Mouse (Mus musculus): ENCODE measurements at regions not wholly inside any gene's neighbourhood (a gene's known extent, or its start where the extent isn't known, plus 50 kb on each side); places are given as distances from the start of the nearest gene placed in this dataset.

- TF ChIP-seq CHD1 (IDR thresholded peaks at IDR 0.05; ENCODE audit: low read depth, low read length), result no peak
These were observed 57.7 kb upstream of the Rgma start (continued) for GRCm38 (mm10) chr7:73317574-73317973.

- H3K9me3 ChIP-seq (replicated peaks; ENCODE audit: insufficient read depth, low read length), result no peaks in the 10 kb centered on the region
- no peaks in the 10 kb centered on the region for H3K27me3 ChIP-seq (ENCODE audit: control insufficient read depth in 1 of 2, insufficient read depth in 2 of 2, low read length in 2 of 2)
- H3K4me1 ChIP-seq (ENCODE audit: control insufficient read depth in 1 of 2, insufficient read depth in 2 of 2, low read length in 2 of 2), result no peaks in the 10 kb centered on the region
- no peak for DNase-seq (ENCODE audit: low read depth, low spot score)
- TF ChIP-seq ETS1 (IDR thresholded peaks at IDR 0.05; ENCODE audit: low read depth, low read length) (no peak), GABPA (IDR thresholded peaks at IDR 0.05; ENCODE audit: low read depth, low read length) (no peak), NELFE (IDR thresholded peaks at IDR 0.05; ENCODE audit: low read depth, low read length) (no peak), HCFC1 (IDR thresholded peaks at IDR 0.05; ENCODE audit: low read depth, low read length) (no peak), ZKSCAN1 (IDR thresholded peaks at IDR 0.05; ENCODE audit: low read depth, low read length) (no peak), ZC3H11A (IDR thresholded peaks at IDR 0.05; ENCODE audit: low read depth, low read length) (no peak), MYC (IDR thresholded peaks at IDR 0.05; ENCODE audit: low read depth, low read length) (no peak), GATA1 (IDR thresholded peaks at IDR 0.05; ENCODE audit: low read depth, low read length) (no peak), ELF1 (IDR thresholded peaks at IDR 0.05; ENCODE audit: low read depth, low read length) (no peak), KAT2A (conservative IDR thresholded peaks at IDR 0.05; ENCODE audit: low read depth, low read length) (no peak), BHLHE40 (IDR thresholded peaks at IDR 0.05; ENCODE audit: borderline replicate concordance, low read depth, low read length) (no peak), USF1 (IDR thresholded peaks at IDR 0.05; ENCODE audit: low read depth, low read length) (no peak), TAL1 (IDR thresholded peaks at IDR 0.05; ENCODE audit: low read length) (no peak), ZNF384 (IDR thresholded peaks at IDR 0.05; ENCODE audit: low read depth, low read length) (no peak), USF2 (IDR thresholded peaks at IDR 0.05; ENCODE audit: borderline replicate concordance in 1 of 2, insufficient read depth in 1 of 2, low read depth in 1 of 2, low read length in 2 of 2) (no peak)
- no peak overlapping the region for H3K9ac ChIP-seq (ENCODE audit: control insufficient read depth, low read depth, low read length, poor library complexity, severe bottlenecking)
- H3K4me3 ChIP-seq (ENCODE audit: control insufficient read depth in 1 of 2, insufficient read depth in 1 of 2, low read depth in 2 of 2, low read length in 2 of 2), result no peak overlapping the region
- H3K36me3 ChIP-seq (ENCODE audit: control insufficient read depth in 1 of 2, insufficient read depth in 2 of 2, low read length in 2 of 2), result no peaks in the 10 kb centered on the region
- H3K27ac ChIP-seq (ENCODE audit: control insufficient read depth, low read depth, low read length), result no peak overlapping the region
- H3K79me2 ChIP-seq (ENCODE audit: control insufficient read depth, insufficient read depth, low read length, poor library complexity), result no peaks in the 10 kb centered on the region
These were observed 56.3 kb upstream of the Rgma start for GRCm38 (mm10) chr7:73319004-73319403.

GRCm38 (mm10) chr7:73319994-73320393 is 55.3 kb upstream of the Rgma start:
- Histone ChIP-seq H3K9me3 (replicated peaks; ENCODE audit: insufficient read depth, low read length) (no peaks in the 10 kb centered on the region), H3K4me3 (ENCODE audit: control insufficient read depth in 1 of 2, insufficient read depth in 1 of 2, low read depth in 2 of 2, low read length in 2 of 2) (no peak overlapping the region)
- TF ChIP-seq RAD21 (IDR thresholded peaks at IDR 0.05; ENCODE audit: low read depth, low read length) (no peak), NRF1 (IDR thresholded peaks at IDR 0.05; ENCODE audit: insufficient read depth, low read depth, low read length, poor library complexity, severe bottlenecking) (no peak), EP300 (IDR thresholded peaks at IDR 0.05; ENCODE audit: low read depth in 1 of 2, low read length in 2 of 2) (no peak), KAT2A (conservative IDR thresholded peaks at IDR 0.05; ENCODE audit: low read depth, low read length) (no peak), CTCF (IDR thresholded peaks at IDR 0.05 in 2 of 3, conservative IDR thresholded peaks at IDR 0.05 in 1 of 3; ENCODE audit: control insufficient read depth in 1 of 3, insufficient read depth in 1 of 3, low read depth in 2 of 3, low read length in 3 of 3, poor library complexity in 1 of 3, severe bottlenecking in 1 of 3) (no peak), TAL1 (IDR thresholded peaks at IDR 0.05; ENCODE audit: low read length) (no peak), BHLHE40 (IDR thresholded peaks at IDR 0.05; ENCODE audit: borderline replicate concordance, low read depth, low read length) (no peak), CHD2 (IDR thresholded peaks at IDR 0.05; ENCODE audit: low read length) (no peak), ZNF384 (IDR thresholded peaks at IDR 0.05; ENCODE audit: low read depth, low read length) (no peak), TBP (IDR thresholded peaks at IDR 0.05; ENCODE audit: low read depth, low read length) (no peak), POLR2AphosphoS2 (IDR thresholded peaks at IDR 0.05; ENCODE audit: low read length) (no peak), HCFC1 (IDR thresholded peaks at IDR 0.05; ENCODE audit: low read depth, low read length) (no peak), UBTF (IDR thresholded peaks at IDR 0.05; ENCODE audit: borderline replicate concordance, insufficient read depth, low read depth, low read length) (no peak), MAFK (IDR thresholded peaks at IDR 0.05; ENCODE audit: borderline replicate concordance, low read depth, low read length) (no peak), JUND (IDR thresholded peaks at IDR 0.05; ENCODE audit: low read depth, low read length) (no peak), MAX (IDR thresholded peaks at IDR 0.05; ENCODE audit: low read length) (no peak), GATA1 (IDR thresholded peaks at IDR 0.05; ENCODE audit: low read depth, low read length) (no peak), POLR2AphosphoS5 (IDR thresholded peaks at IDR 0.05; ENCODE audit: borderline replicate concordance, low read depth, low read length) (no peak), USF1 (IDR thresholded peaks at IDR 0.05; ENCODE audit: low read depth, low read length) (no peak), ZKSCAN1 (IDR thresholded peaks at IDR 0.05; ENCODE audit: low read depth, low read length) (no peak)

More at GRCm38 (mm10) chr7:73319994-73320393, 55.3 kb upstream of the Rgma start:
- Histone ChIP-seq H3K36me3 (ENCODE audit: control insufficient read depth in 1 of 2, insufficient read depth in 2 of 2, low read length in 2 of 2) (no peaks in the 10 kb centered on the region), H3K27me3 (ENCODE audit: control insufficient read depth in 1 of 2, insufficient read depth in 2 of 2, low read length in 2 of 2) (no peaks in the 10 kb centered on the region), H3K27ac (ENCODE audit: control insufficient read depth, low read depth, low read length) (no peak overlapping the region), H3K79me2 (ENCODE audit: control insufficient read depth, insufficient read depth, low read length, poor library complexity) (no peaks in the 10 kb centered on the region), H3K9ac (ENCODE audit: control insufficient read depth, low read depth, low read length, poor library complexity, severe bottlenecking) (no peak overlapping the region), H3K4me1 (ENCODE audit: control insufficient read depth in 1 of 2, insufficient read depth in 2 of 2, low read length in 2 of 2) (no peaks in the 10 kb centered on the region)
- DNase-seq (ENCODE audit: low read depth, low spot score), result no peak

All from MEL (cell line).